Mouse (Mus musculus): ENCODE data around the gene 2210011C24Rik. TPM values are rescaled to one million over a fixed set of nuclear protein-coding genes. Genes with fewer than 3 reads are reported as not detected.
A peak's percentile ranks its signal among the peaks of the same experiment; 100 is the strongest.

The 2210011C24Rik gene
- polyA plus RNA-seq, 1 experiment from 2014 or later: not detected

DNA sequence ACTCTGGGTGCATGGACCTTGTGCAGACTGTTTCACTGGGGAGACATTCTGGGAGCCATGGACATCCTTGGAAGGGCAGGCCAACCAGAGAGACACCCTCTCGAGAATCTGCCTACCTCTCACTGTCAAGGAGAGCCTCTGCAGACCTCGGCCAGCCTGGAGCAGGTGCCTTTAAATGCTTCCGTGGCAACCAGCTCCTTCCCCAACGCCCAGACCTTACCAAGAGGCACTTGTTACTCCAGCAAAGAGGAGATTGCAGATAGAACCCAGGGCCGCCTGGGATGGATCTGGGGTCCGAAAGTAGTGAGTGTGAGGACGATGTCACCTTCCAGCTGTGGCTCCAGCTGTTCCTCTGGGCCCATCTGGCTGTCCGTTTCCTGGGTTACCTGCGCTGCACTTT is 33.8 kb downstream of the 2210011C24Rik start:
- Histone ChIP-seq H3K4me2 (no peak overlapping the region), H3K4me1 (replicated peaks; ENCODE audit: control insufficient read depth, insufficient read depth, low read length) (peaks cover 24% of the 10 kb centered on the region), H3K36me3 (ENCODE audit: control insufficient read depth, insufficient read depth, low read length) (peaks cover 15% of the 10 kb centered on the region), H3K27me3 (replicated peaks; ENCODE audit: control insufficient read depth, insufficient read depth, low read length) (no peaks in the 10 kb centered on the region), H3K9ac (ENCODE audit: low read depth, low read length) (no peak overlapping the region), H3K4me3 (ENCODE audit: low read depth, low read length) (no peak overlapping the region), H3K9me3 (ENCODE audit: control insufficient read depth, low read length) (no peaks in the 10 kb centered on the region), H3K27ac (ENCODE audit: low read depth, low read length) (no peak overlapping the region)
- WGBS: 76% methylated on average over 9 of the region's 9 CpGs
- DNase-seq (ENCODE audit: low spot score) (no peak), ATAC-seq (replicated peaks; ENCODE audit: low FRiP score) (no peak)

DNA sequence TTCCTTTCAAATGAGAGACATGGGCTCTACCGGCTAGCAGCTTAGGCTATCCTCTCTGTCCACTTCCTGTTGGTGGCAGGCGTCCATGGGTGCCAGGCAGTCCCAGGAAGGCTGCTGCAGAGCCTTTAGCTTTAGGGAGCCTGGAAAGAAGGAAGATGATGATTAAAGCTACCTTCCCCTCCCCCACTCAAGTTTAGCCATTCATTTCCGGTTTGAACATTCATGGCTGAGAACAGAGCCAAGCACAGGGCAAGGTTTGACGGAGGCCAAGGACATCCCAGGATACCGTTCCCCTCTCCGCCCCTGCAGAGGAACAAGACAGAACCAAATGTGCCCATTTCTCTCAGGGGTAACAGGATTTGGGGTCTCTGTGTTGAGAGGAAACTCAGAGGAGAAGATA is 34.3 kb downstream of the 2210011C24Rik start:
- Histone ChIP-seq H3K9ac (ENCODE audit: low read depth, low read length) (no peak overlapping the region), H3K4me1 (replicated peaks; ENCODE audit: control insufficient read depth, insufficient read depth, low read length) (peaks cover 24% of the 10 kb centered on the region), H3K4me3 (ENCODE audit: low read depth, low read length) (no peak overlapping the region), H3K4me2 (peak overlapping the region; percentile 12; the same call in 1 of the 2 replicates), H3K27me3 (replicated peaks; ENCODE audit: control insufficient read depth, insufficient read depth, low read length) (no peaks in the 10 kb centered on the region), H3K9me3 (ENCODE audit: control insufficient read depth, low read length) (no peaks in the 10 kb centered on the region), H3K36me3 (ENCODE audit: control insufficient read depth, insufficient read depth, low read length) (peaks cover 14% of the 10 kb centered on the region), H3K27ac (ENCODE audit: low read depth, low read length) (peak overlapping the region; percentile 43; the same call in 1 of the 2 replicates)
- WGBS: 49% methylated on average over 6 of the region's 6 CpGs
- ATAC-seq (replicated peaks; ENCODE audit: low FRiP score) (no peak), DNase-seq (ENCODE audit: low spot score) (no peak)

DNA sequence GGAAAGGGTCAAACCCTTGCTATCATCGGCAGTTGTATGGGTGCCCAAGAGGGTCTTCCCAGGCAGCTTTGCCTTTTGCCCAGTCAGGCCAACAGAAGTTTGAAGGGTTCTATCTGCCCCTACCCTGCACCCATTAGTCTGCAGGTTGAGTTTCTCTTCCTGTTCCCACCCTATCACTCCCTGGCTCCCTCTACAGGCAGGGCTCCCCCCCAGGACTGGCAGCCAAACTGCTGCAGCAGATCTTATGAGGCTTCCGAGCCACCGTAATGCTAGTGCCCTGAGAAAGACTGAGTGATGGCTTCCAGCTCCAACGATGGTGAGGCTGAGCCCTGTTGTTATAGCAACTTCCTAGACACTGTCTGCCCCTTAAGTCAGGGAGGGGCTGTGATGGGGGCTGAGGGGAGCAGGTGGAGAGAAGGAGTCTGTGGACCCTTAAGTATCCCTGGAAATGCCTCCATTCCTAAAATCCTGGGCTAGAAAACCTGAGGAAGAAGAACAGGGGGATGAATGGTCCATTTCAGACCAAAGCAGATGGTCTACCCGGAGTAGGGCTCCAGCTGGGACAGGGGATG is 35.1 kb downstream of the 2210011C24Rik start:
- Histone ChIP-seq H3K9ac (ENCODE audit: low read depth, low read length) (no peak overlapping the region), H3K4me3 (ENCODE audit: low read depth, low read length) (no peak overlapping the region), H3K27ac (ENCODE audit: low read depth, low read length) (no peak overlapping the region), H3K36me3 (ENCODE audit: control insufficient read depth, insufficient read depth, low read length) (peaks cover 10% of the 10 kb centered on the region), H3K9me3 (ENCODE audit: control insufficient read depth, low read length) (no peaks in the 10 kb centered on the region), H3K4me1 (replicated peaks; ENCODE audit: control insufficient read depth, insufficient read depth, low read length) (peaks cover 23% of the 10 kb centered on the region), H3K4me2 (no peak overlapping the region), H3K27me3 (replicated peaks; ENCODE audit: control insufficient read depth, insufficient read depth, low read length) (no peaks in the 10 kb centered on the region)
- WGBS: 82% methylated on average over 5 of the region's 5 CpGs
- no peak for ATAC-seq (replicated peaks; ENCODE audit: low FRiP score)
- no peak for DNase-seq (ENCODE audit: low spot score)

- no peak overlapping the region for H3K9ac ChIP-seq (ENCODE audit: low read depth, low read length)
Observed at GRCm38 (mm10) chr8:83976101-83976630, 35.8 kb downstream of the 2210011C24Rik start.

GRCm38 (mm10) chr8:83974521-83974920 is 37.5 kb downstream of the 2210011C24Rik start:
- Histone ChIP-seq H3K9ac (ENCODE audit: low read depth, low read length) (no peak overlapping the region), H3K27ac (ENCODE audit: low read depth, low read length) (no peak overlapping the region), H3K27me3 (replicated peaks; ENCODE audit: control insufficient read depth, insufficient read depth, low read length) (no peaks in the 10 kb centered on the region), H3K4me3 (ENCODE audit: low read depth, low read length) (no peak overlapping the region), H3K4me2 (no peak overlapping the region), H3K9me3 (ENCODE audit: control insufficient read depth, low read length) (no peaks in the 10 kb centered on the region), H3K36me3 (ENCODE audit: control insufficient read depth, insufficient read depth, low read length) (no peaks in the 10 kb centered on the region; the same call in 1 of the 2 replicates), H3K4me1 (replicated peaks; ENCODE audit: control insufficient read depth, insufficient read depth, low read length) (peaks cover 27% of the 10 kb centered on the region)
- ATAC-seq (replicated peaks; ENCODE audit: low FRiP score): no peak
- WGBS: 84% methylated on average over 4 of the region's 4 CpGs
- DNase-seq (ENCODE audit: low spot score): no peak

More at GRCm38 (mm10) chr8:83976101-83976630, 35.8 kb downstream of the 2210011C24Rik start:
- DNase-seq (ENCODE audit: low spot score) (no peak), ATAC-seq (replicated peaks; ENCODE audit: low FRiP score) (no peak)
- no peak overlapping the region for H3K4me2 ChIP-seq
- WGBS: 78% methylated on average over 4 of the region's 4 CpGs
- H3K4me3 ChIP-seq (ENCODE audit: low read depth, low read length): no peak overlapping the region
- H3K9me3 ChIP-seq (ENCODE audit: control insufficient read depth, low read length): no peaks in the 10 kb centered on the region
- peaks cover 27% of the 10 kb centered on the region for H3K4me1 ChIP-seq (replicated peaks; ENCODE audit: control insufficient read depth, insufficient read depth, low read length)
- H3K27ac ChIP-seq (ENCODE audit: low read depth, low read length): no peak overlapping the region
- no peaks in the 10 kb centered on the region for H3K27me3 ChIP-seq (replicated peaks; ENCODE audit: control insufficient read depth, insufficient read depth, low read length)
- peaks cover 5% of the 10 kb centered on the region; the same call in 1 of the 2 replicates for H3K36me3 ChIP-seq (ENCODE audit: control insufficient read depth, insufficient read depth, low read length)

- no peaks in the 10 kb centered on the region for H3K27me3 ChIP-seq (replicated peaks; ENCODE audit: control insufficient read depth, insufficient read depth, low read length)
- peak overlapping the region; percentile 97 for H3K4me2 ChIP-seq
- H3K4me3 ChIP-seq (ENCODE audit: low read depth, low read length): peak overlapping the region; percentile 96
- peak overlapping the region; percentile 52 for H3K27ac ChIP-seq (ENCODE audit: low read depth, low read length)
- WGBS: 7% methylated on average over 37 of the region's 37 CpGs
- H3K4me1 ChIP-seq (replicated peaks; ENCODE audit: control insufficient read depth, insufficient read depth, low read length): peaks cover 27% of the 10 kb centered on the region
- H3K9ac ChIP-seq (ENCODE audit: low read depth, low read length): peak overlapping the region; percentile 85
- no peaks in the 10 kb centered on the region for H3K9me3 ChIP-seq (ENCODE audit: control insufficient read depth, low read length)
- peaks cover 6% of the 10 kb centered on the region for H3K36me3 ChIP-seq (ENCODE audit: control insufficient read depth, insufficient read depth, low read length)
- ATAC-seq (replicated peaks; ENCODE audit: low FRiP score) (peak; percentile 24), DNase-seq (ENCODE audit: low spot score) (peak; percentile 55)
Observed at GRCm38 (mm10) chr8:83973161-83974031, 38.6 kb downstream of the 2210011C24Rik start.

GRCm38 (mm10) chr8:83972150-83973120 is 39.5 kb downstream of the 2210011C24Rik start, which contains the start of gene Prkaca:
Gene Prkaca, plus strand, starts transcription at chr8:83972993.
- DNase-seq (ENCODE audit: low spot score) (peak; percentile 97), ATAC-seq (replicated peaks; ENCODE audit: low FRiP score) (peak; percentile 99)
- Histone ChIP-seq H3K9ac (ENCODE audit: low read depth, low read length) (peak within 1 kb of the TSS; percentile 85), H3K4me2 (peak within 1 kb of the TSS; percentile 97), H3K9me3 (ENCODE audit: control insufficient read depth, low read length) (no peaks in the 10 kb centered on the region), H3K4me3 (ENCODE audit: low read depth, low read length) (peak within 1 kb of the TSS; percentile 96), H3K27me3 (replicated peaks; ENCODE audit: control insufficient read depth, insufficient read depth, low read length) (no peaks in the 10 kb centered on the region), H3K27ac (ENCODE audit: low read depth, low read length) (peak within 1 kb of the TSS; percentile 78), H3K36me3 (ENCODE audit: control insufficient read depth, insufficient read depth, low read length) (peaks cover 14% of the 10 kb centered on the region), H3K4me1 (replicated peaks; ENCODE audit: control insufficient read depth, insufficient read depth, low read length) (peaks cover 18% of the 10 kb centered on the region)
- under 1% methylated on average over 89 of the region's 94 CpGs for WGBS

GRCm38 (mm10) chr8:83971661-83972060 is 40.3 kb downstream of the 2210011C24Rik start:
- no peak for ATAC-seq (replicated peaks; ENCODE audit: low FRiP score)
- 71% methylated on average over 6 of the region's 6 CpGs for WGBS

More at GRCm38 (mm10) chr8:83971661-83972060, 40.3 kb downstream of the 2210011C24Rik start:
- H3K36me3 ChIP-seq (ENCODE audit: control insufficient read depth, insufficient read depth, low read length): peaks cover 18% of the 10 kb centered on the region
- peak overlapping the region; percentile 95 for H3K4me2 ChIP-seq
- H3K9me3 ChIP-seq (ENCODE audit: control insufficient read depth, low read length): no peaks in the 10 kb centered on the region
- H3K9ac ChIP-seq (ENCODE audit: low read depth, low read length): peak overlapping the region; percentile 76
- H3K27me3 ChIP-seq (replicated peaks; ENCODE audit: control insufficient read depth, insufficient read depth, low read length): no peaks in the 10 kb centered on the region
- H3K27ac ChIP-seq (ENCODE audit: low read depth, low read length): peak overlapping the region; percentile 78; the same call in 1 of the 2 replicates
- no peak for DNase-seq (ENCODE audit: low spot score)
- peaks cover 13% of the 10 kb centered on the region for H3K4me1 ChIP-seq (replicated peaks; ENCODE audit: control insufficient read depth, insufficient read depth, low read length)
- H3K4me3 ChIP-seq (ENCODE audit: low read depth, low read length): peak overlapping the region; percentile 96
